Mouse (Mus musculus) forebrain, embryonic 15.5 days (tissue): ENCODE data around the gene Slc12a5. TPM values are rescaled to one million over a fixed set of nuclear protein-coding genes. Genes with fewer than 3 reads are reported as not detected.

Source experiments
- ATAC-seq: fragments of 200-750 bp; cut with Nextera tagmentation; replicated peaks from 2 replicates; pipeline ENCODE4 v1.8.0; 2017; ENCODE audit warnings: mild to moderate bottlenecking, moderate TSS enrichment, moderate library complexity
- H3K27ac ChIP-seq: fragments of 300-500 bp; sonication (generic); replicated peaks from 2 replicates; pipeline ENCODE4 v1.5.1; 2015; ENCODE audit warnings: mild to moderate bottlenecking, inconsistent platforms
- H3K27me3 ChIP-seq: fragments of 300-500 bp; sonication (generic); 2 replicates; pipeline ENCODE4 v1.6.1; 2015; ENCODE audit warnings: inconsistent platforms
- H3K36me3 ChIP-seq: fragments of 300-500 bp; sonication (generic); 2 replicates; pipeline ENCODE4 v1.6.1; 2015; ENCODE audit warnings: mild to moderate bottlenecking, inconsistent platforms
- H3K4me1 ChIP-seq: fragments of 300-500 bp; sonication (generic); 2 replicates; pipeline ENCODE4 v1.6.1; 2015; ENCODE audit warnings: inconsistent platforms
- H3K4me2 ChIP-seq: fragments of 300-500 bp; sonication (generic); replicated peaks from 2 replicates; pipeline ENCODE4 v1.6.1; 2015; ENCODE audit warnings: mild to moderate bottlenecking, inconsistent platforms
- H3K4me3 ChIP-seq: fragments of 300-500 bp; sonication (generic); 2 replicates; pipeline ENCODE4 v1.5.1; 2015; ENCODE audit warnings: mild to moderate bottlenecking, inconsistent platforms
- H3K9ac ChIP-seq: fragments of 300-500 bp; sonication (generic); replicated peaks from 2 replicates; pipeline ENCODE4 v1.6.1; 2015; ENCODE audit warnings: mild to moderate bottlenecking, inconsistent platforms
- H3K9me3 ChIP-seq: fragments of 300-500 bp; sonication (generic); 2 replicates; pipeline ENCODE4 v1.6.1; 2016; ENCODE audit warnings: inconsistent platforms
- WGBS: fragments of 180-500 bp; shearing (Covaris S2); methylation state at CpG from one replicate; pipeline ENCODE4 v1.1.7; 2015; ENCODE audit warnings: mixed read lengths; 5-methylcytosine and 5-hydroxymethylcytosine counted together
- polyA plus RNA-seq: library from polyadenylated mRNA; unstranded; fragments of >200 nt; fragmentation: Nextera tagmentation; extraction: Ambion mirVana; gene quantifications from 2 replicates; pipeline ENCODE4 v1.2.1, GENCODE M21; 2015

Gene Slc12a5
- polyA plus RNA-seq, 1 experiment from 2014 or later, result 17.2 TPM

GRCm38 (mm10) chr2:164951745-164952144 lies 8.9 kb upstream of the Slc12a5 start:
- 84% methylated on average over 4 of the region's 4 CpGs for WGBS
- Histone ChIP-seq H3K36me3 (no peaks in the 10 kb centered on the region), H3K27me3 (peaks cover 67% of the 10 kb centered on the region), H3K9ac (no peak overlapping the region), H3K4me3 (no peak overlapping the region), H3K4me1 (peaks cover 15% of the 10 kb centered on the region), H3K9me3 (no peaks in the 10 kb centered on the region), H3K4me2 (no peak overlapping the region), H3K27ac (no peak overlapping the region)
- ATAC-seq, result no peak

GRCm38 (mm10) chr2:164952448-164952847 lies 8.2 kb upstream of the Slc12a5 start:
- Histone ChIP-seq H3K9me3 (no peaks in the 10 kb centered on the region), H3K4me3 (no peak overlapping the region), H3K27ac (no peak overlapping the region), H3K4me1 (peaks cover 15% of the 10 kb centered on the region), H3K9ac (no peak overlapping the region), H3K4me2 (no peak overlapping the region), H3K36me3 (no peaks in the 10 kb centered on the region), H3K27me3 (peaks cover 62% of the 10 kb centered on the region)
- WGBS, result 42% methylated on average over 13 of the region's 13 CpGs
- ATAC-seq, result no peak

GRCm38 (mm10) chr2:164953224-164953623 lies 7.4 kb upstream of the Slc12a5 start:
- Histone ChIP-seq H3K4me3 (no peak overlapping the region), H3K27ac (no peak overlapping the region), H3K27me3 (peaks cover 55% of the 10 kb centered on the region), H3K9me3 (no peaks in the 10 kb centered on the region), H3K4me2 (no peak overlapping the region), H3K4me1 (peaks cover 15% of the 10 kb centered on the region), H3K9ac (no peak overlapping the region), H3K36me3 (no peaks in the 10 kb centered on the region)
- under 1% methylated on average over 21 of the region's 21 CpGs for WGBS
- ATAC-seq, result peak; percentile 65

GRCm38 (mm10) chr2:164955725-164956124 lies 4.9 kb upstream of the Slc12a5 start:
- H3K4me2 ChIP-seq, result no peak overlapping the region
- no peaks in the 10 kb centered on the region for H3K36me3 ChIP-seq
- H3K9me3 ChIP-seq, result no peaks in the 10 kb centered on the region
- H3K27ac ChIP-seq, result no peak overlapping the region
- ATAC-seq, result no peak
- WGBS, result 75% methylated on average over 4 of the region's 4 CpGs
- no peak overlapping the region for H3K4me3 ChIP-seq
- no peak overlapping the region for H3K9ac ChIP-seq
- peaks cover 10% of the 10 kb centered on the region for H3K4me1 ChIP-seq
- peaks cover 31% of the 10 kb centered on the region for H3K27me3 ChIP-seq

GRCm38 (mm10) chr2:164956195-164956594 lies 4.4 kb upstream of the Slc12a5 start:
- Histone ChIP-seq H3K4me2 (no peak overlapping the region), H3K4me1 (peaks cover 14% of the 10 kb centered on the region), H3K36me3 (no peaks in the 10 kb centered on the region), H3K9me3 (no peaks in the 10 kb centered on the region), H3K4me3 (no peak overlapping the region), H3K27me3 (peaks cover 27% of the 10 kb centered on the region), H3K9ac (no peak overlapping the region), H3K27ac (no peak overlapping the region)
- no peak for ATAC-seq
- 70% methylated on average over 5 of the region's 5 CpGs for WGBS

GRCm38 (mm10) chr2:164957548-164958315 lies 2.9 kb upstream of the Slc12a5 start:
- no peaks in the 10 kb centered on the region for H3K9me3 ChIP-seq
- no peak for ATAC-seq
- H3K9ac ChIP-seq, result no peak overlapping the region
- WGBS, result 60% methylated on average over 9 of the region's 9 CpGs
- peaks cover 19% of the 10 kb centered on the region for H3K4me1 ChIP-seq
- H3K4me3 ChIP-seq, result no peak overlapping the region
- H3K36me3 ChIP-seq, result no peaks in the 10 kb centered on the region
- H3K27ac ChIP-seq, result no peak overlapping the region
- H3K27me3 ChIP-seq, result peaks cover 11% of the 10 kb centered on the region
- no peak overlapping the region for H3K4me2 ChIP-seq

GRCm38 (mm10) chr2:164961506-164962182 lies 1.0 kb downstream of the Slc12a5 start:
- ATAC-seq, result no peak
- 8% methylated on average over 17 of the region's 17 CpGs for WGBS
- peak overlapping the region; percentile 57 for H3K4me2 ChIP-seq
- peak overlapping the region; percentile 58 for H3K9ac ChIP-seq
- no peaks in the 10 kb centered on the region for H3K9me3 ChIP-seq
- H3K4me1 ChIP-seq, result peaks cover 33% of the 10 kb centered on the region
- peaks cover 6% of the 10 kb centered on the region; the same call in 1 of the 2 replicates for H3K27me3 ChIP-seq
- 0 out of 2 replicates have a peak overlapping the region, but pooled peaks have one; percentile 29 for H3K27ac ChIP-seq
- H3K36me3 ChIP-seq, result no peaks in the 10 kb centered on the region
- H3K4me3 ChIP-seq, result peak overlapping the region; percentile 56

GRCm38 (mm10) chr2:164962183-164962580 lies 1.6 kb downstream of the Slc12a5 start:
- Histone ChIP-seq H3K4me1 (peaks cover 33% of the 10 kb centered on the region), H3K36me3 (no peaks in the 10 kb centered on the region), H3K4me2 (0 out of 2 replicates have a peak overlapping the region, but pooled peaks have one; percentile 57), H3K9ac (no peak overlapping the region), H3K27me3 (peaks cover 11% of the 10 kb centered on the region), H3K9me3 (no peaks in the 10 kb centered on the region), H3K4me3 (no peak overlapping the region), H3K27ac (no peak overlapping the region)
- ATAC-seq, result no peak
- WGBS, result 53% methylated on average over 7 of the region's 7 CpGs

- Histone ChIP-seq H3K9me3 (no peaks in the 10 kb centered on the region), H3K4me3 (peak overlapping the region; percentile 15; the same call in 1 of the 2 replicates), H3K27me3 (peaks cover 30% of the 10 kb centered on the region), H3K9ac (no peak overlapping the region), H3K36me3 (no peaks in the 10 kb centered on the region), H3K4me1 (peaks cover 52% of the 10 kb centered on the region), H3K4me2 (peak overlapping the region; percentile 31), H3K27ac (peak overlapping the region; percentile 78)
- 11% methylated on average over 9 of the region's 9 CpGs for WGBS
- ATAC-seq, result peak; percentile 71
Observed at GRCm38 (mm10) chr2:164964242-164964894, 3.8 kb downstream of the Slc12a5 start.

- H3K9me3 ChIP-seq, result no peaks in the 10 kb centered on the region
- 86% methylated on average over 1 of the region's 1 CpGs for WGBS
- peaks cover 36% of the 10 kb centered on the region for H3K27me3 ChIP-seq
- peak overlapping the region; percentile 78 for H3K27ac ChIP-seq
- H3K4me3 ChIP-seq, result no peak overlapping the region
- H3K4me2 ChIP-seq, result peak overlapping the region; percentile 31
- H3K36me3 ChIP-seq, result no peaks in the 10 kb centered on the region
- H3K9ac ChIP-seq, result no peak overlapping the region
- peaks cover 58% of the 10 kb centered on the region for H3K4me1 ChIP-seq
- ATAC-seq, result no peak
Observed at GRCm38 (mm10) chr2:164964981-164965380, 4.4 kb downstream of the Slc12a5 start.

GRCm38 (mm10) chr2:164966381-164966780 lies 5.8 kb downstream of the Slc12a5 start:
- H3K36me3 ChIP-seq, result no peaks in the 10 kb centered on the region
- H3K4me2 ChIP-seq, result no peak overlapping the region
- peaks cover 44% of the 10 kb centered on the region for H3K27me3 ChIP-seq
- no peaks in the 10 kb centered on the region for H3K9me3 ChIP-seq
- H3K4me3 ChIP-seq, result no peak overlapping the region
- H3K27ac ChIP-seq, result no peak overlapping the region
- peaks cover 64% of the 10 kb centered on the region for H3K4me1 ChIP-seq
- no peak for ATAC-seq
- 27% methylated on average over 8 of the region's 8 CpGs for WGBS
- H3K9ac ChIP-seq, result no peak overlapping the region

GRCm38 (mm10) chr2:164967193-164967592 lies 6.6 kb downstream of the Slc12a5 start:
- peak overlapping the region; percentile 52; the same call in 1 of the 2 replicates for H3K4me2 ChIP-seq
- no peak overlapping the region for H3K9ac ChIP-seq
- peak overlapping the region; percentile 47; the same call in 1 of the 2 replicates for H3K4me3 ChIP-seq
- H3K4me1 ChIP-seq, result peaks cover 61% of the 10 kb centered on the region
- H3K27ac ChIP-seq, result peak overlapping the region; percentile 76; the same call in 1 of the 2 replicates
- no peaks in the 10 kb centered on the region for H3K9me3 ChIP-seq
- ATAC-seq, result no peak
- peaks cover 50% of the 10 kb centered on the region for H3K27me3 ChIP-seq
- no peaks in the 10 kb centered on the region for H3K36me3 ChIP-seq
- 2% methylated on average over 6 of the region's 6 CpGs for WGBS
